ENCODE assay signal across 22 mouse cellular contexts in the genomic region with DNA sequence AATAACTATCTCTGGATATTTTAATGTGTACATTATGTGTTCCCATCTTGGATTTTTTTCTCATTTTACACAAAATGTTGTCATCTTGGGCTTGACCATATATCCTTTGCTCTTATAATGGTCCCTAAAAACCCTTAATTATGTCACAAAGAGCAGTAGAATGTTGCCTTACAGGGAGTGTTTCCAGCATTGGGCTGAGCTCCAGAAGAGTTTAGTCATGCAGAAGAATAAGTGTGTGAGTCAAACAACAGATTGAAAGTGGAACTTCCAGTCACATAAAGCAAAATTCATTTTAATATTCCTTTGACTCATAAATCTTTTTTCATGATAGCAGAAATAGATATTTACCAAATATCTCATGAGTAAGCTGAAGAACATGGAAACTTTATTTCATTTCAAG.
DNase-seq lines count a peak whose midpoint lies in the region; ATAC-seq and TF ChIP-seq lines count a peak whose summit lies in the region.
"Had no signal": no experiment of that assay in that cellular context is flagged by ENCODE, and none has a peak within 500 bp of the region (broad histone marks: within the 10 kb centered on the region; RNA-seq: fewer than 3 reads in every experiment).

No protein-coding gene starts in this region.

- DNase-seq in adrenal gland, postnatal 10 days, result peak; percentile 3
- no peak for DNase-seq in adrenal gland, adult (ENCODE audit: inconsistent age in 2 of 2, low spot score in 1 of 2)
- peak; percentile 32 for DNase-seq in NIH3T3 (ENCODE audit: low read depth)
- peak; percentile 30 for DNase-seq in brain, adult 2 months (ENCODE audit: low read depth, low spot score)
- DNase-seq in fibroblast of lung, adult 2 months (ENCODE audit: low read depth), result peak; percentile 15
- DNase-seq in cerebellum, adult 8-10 months, result no peak
- DNase-seq in layer of hippocampus, adult 2 months (ENCODE audit: low spot score in 2 of 2), result no peak
- DNase-seq: adrenal gland, adult 2 months; adrenal gland, postnatal 14 days; cerebellum, adult 11-12 months; cerebellum, adult 2 months; cerebellum, adult 9-11 months; cerebellum, postnatal 14 days; cerebellum, postnatal 36 days; embryo, embryonic 11 days had no signal

- H3K4me3 ChIP-seq in layer of hippocampus, adult 2 months, result no peak overlapping the region
- H3K4me3 ChIP-seq: embryonic facial prominence, embryonic 13.5 days; embryonic facial prominence, embryonic 15.5 days; forebrain, embryonic 10.5 days; forebrain, embryonic 12.5 days had no signal

- no peak overlapping the region for H3K27ac ChIP-seq in layer of hippocampus, adult 2 months
- H3K27ac ChIP-seq: embryonic facial prominence, embryonic 13.5 days; embryonic facial prominence, embryonic 15.5 days; forebrain, embryonic 10.5 days; forebrain, embryonic 12.5 days had no signal

- no peak for TF ChIP-seq CTCF in layer of hippocampus, adult 2 months (conservative IDR thresholded peaks at IDR 0.05)

- ATAC-seq in erythroblast, adult 5-6 weeks (replicated peaks; ENCODE audit: low FRiP score, poor library complexity, severe bottlenecking), result no peak
- ATAC-seq: forebrain, embryonic 14.5 days; forebrain, embryonic 16.5 days had no signal

Comparison
In these comparisons a context has a peak if more than half of its experiments do, and no peak if none do; other contexts are left out.
1. DNase-seq: peak in adrenal gland, postnatal 10 days (single experiment), NIH3T3 (single experiment), brain, adult 2 months (single experiment) and fibroblast of lung, adult 2 months (single experiment); none in adrenal gland, adult (0 of 2), cerebellum, adult 8-10 months (single experiment) and layer of hippocampus, adult 2 months (0 of 2).